Mouse (Mus musculus) forebrain, embryonic 15.5 days (tissue): ENCODE data around the gene Sparcl1. TPM values are rescaled to one million over a fixed set of nuclear protein-coding genes. Genes with fewer than 3 reads are reported as not detected.

Experiments used
- ATAC-seq: fragments of 200-750 bp; cut with Nextera tagmentation; replicated peaks from 2 replicates; pipeline ENCODE4 v1.8.0; 2017; ENCODE audit warnings: mild to moderate bottlenecking, moderate TSS enrichment, moderate library complexity
- H3K27ac ChIP-seq: fragments of 300-500 bp; sonication (generic); replicated peaks from 2 replicates; pipeline ENCODE4 v1.5.1; 2015; ENCODE audit warnings: mild to moderate bottlenecking, inconsistent platforms
- H3K27me3 ChIP-seq: fragments of 300-500 bp; sonication (generic); 2 replicates; pipeline ENCODE4 v1.6.1; 2015; ENCODE audit warnings: inconsistent platforms
- H3K36me3 ChIP-seq: fragments of 300-500 bp; sonication (generic); 2 replicates; pipeline ENCODE4 v1.6.1; 2015; ENCODE audit warnings: mild to moderate bottlenecking, inconsistent platforms
- H3K4me1 ChIP-seq: fragments of 300-500 bp; sonication (generic); 2 replicates; pipeline ENCODE4 v1.6.1; 2015; ENCODE audit warnings: inconsistent platforms
- H3K4me2 ChIP-seq: fragments of 300-500 bp; sonication (generic); replicated peaks from 2 replicates; pipeline ENCODE4 v1.6.1; 2015; ENCODE audit warnings: mild to moderate bottlenecking, inconsistent platforms
- H3K4me3 ChIP-seq: fragments of 300-500 bp; sonication (generic); 2 replicates; pipeline ENCODE4 v1.5.1; 2015; ENCODE audit warnings: mild to moderate bottlenecking, inconsistent platforms
- H3K9ac ChIP-seq: fragments of 300-500 bp; sonication (generic); replicated peaks from 2 replicates; pipeline ENCODE4 v1.6.1; 2015; ENCODE audit warnings: mild to moderate bottlenecking, inconsistent platforms
- H3K9me3 ChIP-seq: fragments of 300-500 bp; sonication (generic); 2 replicates; pipeline ENCODE4 v1.6.1; 2016; ENCODE audit warnings: inconsistent platforms
- WGBS: fragments of 180-500 bp; shearing (Covaris S2); methylation state at CpG from one replicate; pipeline ENCODE4 v1.1.7; 2015; ENCODE audit warnings: mixed read lengths; 5-methylcytosine and 5-hydroxymethylcytosine counted together
- polyA plus RNA-seq: library from polyadenylated mRNA; unstranded; fragments of >200 nt; fragmentation: Nextera tagmentation; extraction: Ambion mirVana; gene quantifications from 2 replicates; pipeline ENCODE4 v1.2.1, GENCODE M21; 2015

The Sparcl1 gene
- polyA plus RNA-seq, 1 experiment from 2014 or later, result 92.8 TPM

GRCm38 (mm10) chr5:104076361-104076760, 37.2 kb downstream of the Sparcl1 start:
- Histone ChIP-seq H3K4me2 (no peak overlapping the region), H3K36me3 (no peaks in the 10 kb centered on the region), H3K4me1 (0 out of 2 replicates have a peak, but pooled peaks cover 1% of the 10 kb centered on the region), H3K4me3 (no peak overlapping the region), H3K9ac (no peak overlapping the region), H3K27me3 (no peaks in the 10 kb centered on the region), H3K9me3 (no peaks in the 10 kb centered on the region), H3K27ac (no peak overlapping the region)
- 31% methylated on average over 10 of the region's 10 CpGs for WGBS
- ATAC-seq, result no peak

DNA sequence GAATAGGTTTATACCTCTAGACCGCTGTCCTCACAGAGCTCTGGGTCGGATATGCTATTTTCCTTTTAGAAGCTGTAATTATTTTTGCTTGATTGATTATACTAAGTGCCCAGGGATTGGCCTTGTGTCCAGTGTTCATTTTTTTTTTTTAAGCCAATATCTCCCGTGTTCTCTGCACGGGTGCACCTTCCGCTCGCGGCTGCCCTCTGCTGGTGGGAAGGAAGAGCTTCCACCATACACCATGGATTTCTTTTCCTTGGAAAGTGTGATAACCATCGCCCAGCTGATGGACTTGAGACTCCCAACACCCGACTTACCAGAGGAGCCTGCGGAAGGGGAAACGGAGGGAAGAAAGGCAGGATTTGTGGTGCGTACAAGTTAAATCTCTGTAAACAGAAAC, 39.1 kb downstream of the Sparcl1 start:
- ATAC-seq, result no peak
- Histone ChIP-seq H3K4me3 (no peak overlapping the region), H3K27ac (no peak overlapping the region), H3K9ac (no peak overlapping the region), H3K36me3 (no peaks in the 10 kb centered on the region), H3K27me3 (no peaks in the 10 kb centered on the region), H3K9me3 (no peaks in the 10 kb centered on the region), H3K4me2 (no peak overlapping the region), H3K4me1 (0 out of 2 replicates have a peak, but pooled peaks cover 4% of the 10 kb centered on the region)
- WGBS, result 35% methylated on average over 12 of the region's 12 CpGs

DNA sequence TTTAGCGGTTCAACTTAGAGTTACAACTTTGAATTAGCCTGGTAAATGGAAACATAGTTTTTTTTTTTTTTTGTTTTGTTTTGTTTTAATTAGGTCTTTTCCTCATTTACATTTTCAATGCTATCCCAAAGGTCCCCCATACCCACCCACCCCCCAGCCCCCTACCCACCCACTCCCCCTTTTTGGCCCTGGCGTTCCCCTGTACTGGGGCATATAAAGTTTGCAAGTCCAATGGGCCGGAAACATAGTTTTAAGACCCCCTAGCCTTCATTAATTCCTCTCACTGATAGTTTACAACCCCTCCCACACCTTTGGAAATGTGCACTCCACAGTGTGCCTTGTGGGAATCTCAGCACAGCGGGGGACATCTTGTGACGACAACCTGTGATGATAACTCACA, 39.9 kb downstream of the Sparcl1 start:
- Histone ChIP-seq H3K27ac (no peak overlapping the region), H3K4me2 (no peak overlapping the region), H3K27me3 (no peaks in the 10 kb centered on the region), H3K4me1 (0 out of 2 replicates have a peak, but pooled peaks cover 4% of the 10 kb centered on the region), H3K36me3 (no peaks in the 10 kb centered on the region), H3K4me3 (no peak overlapping the region), H3K9ac (no peak overlapping the region), H3K9me3 (no peaks in the 10 kb centered on the region)
- ATAC-seq, result peak; percentile 88
- WGBS, result 72% methylated on average over 5 of the region's 5 CpGs

- Histone ChIP-seq H3K27ac (peak overlapping the region; percentile 54), H3K4me3 (no peak overlapping the region), H3K27me3 (no peaks in the 10 kb centered on the region), H3K9ac (no peak overlapping the region), H3K36me3 (no peaks in the 10 kb centered on the region), H3K4me2 (no peak overlapping the region), H3K4me1 (0 out of 2 replicates have a peak, but pooled peaks cover 4% of the 10 kb centered on the region), H3K9me3 (no peaks in the 10 kb centered on the region)
- WGBS, result 8% methylated on average over 6 of the region's 8 CpGs
- peak; percentile 91 for ATAC-seq
These were observed 41.2 kb downstream of the Sparcl1 start for GRCm38 (mm10) chr5:104072272-104072886.

DNA sequence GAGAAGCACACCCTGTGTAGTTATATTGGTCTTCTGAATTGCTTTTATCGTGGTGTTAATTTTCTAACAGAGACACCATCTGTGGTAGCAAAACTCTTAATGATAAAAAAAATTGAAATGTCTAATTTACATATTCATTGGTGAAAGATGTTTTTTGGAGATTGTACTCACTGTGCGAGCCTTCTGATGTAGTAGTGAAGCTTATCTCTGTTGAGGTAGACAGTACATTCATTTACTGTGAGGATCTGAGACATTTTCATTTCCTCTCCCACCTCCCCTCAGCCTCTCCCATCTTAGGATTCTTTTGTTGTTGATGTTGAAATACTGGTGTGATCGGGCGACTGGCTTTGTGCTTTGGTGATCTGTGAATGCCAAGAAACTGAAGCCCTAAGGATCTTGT, 42.5 kb downstream of the Sparcl1 start:
- 0 out of 2 replicates have a peak, but pooled peaks cover 4% of the 10 kb centered on the region for H3K4me1 ChIP-seq
- 67% methylated on average over 4 of the region's 4 CpGs for WGBS
- peak overlapping the region; percentile 27; the same call in 1 of the 2 replicates for H3K27ac ChIP-seq
- H3K9me3 ChIP-seq, result no peaks in the 10 kb centered on the region
- H3K9ac ChIP-seq, result no peak overlapping the region
- no peak overlapping the region for H3K4me2 ChIP-seq
- no peaks in the 10 kb centered on the region for H3K36me3 ChIP-seq
- no peak for ATAC-seq
- H3K4me3 ChIP-seq, result no peak overlapping the region
- H3K27me3 ChIP-seq, result no peaks in the 10 kb centered on the region

- no peak overlapping the region for H3K4me3 ChIP-seq
These were observed 44.8 kb downstream of the Sparcl1 start for GRCm38 (mm10) chr5:104068751-104069150.

GRCm38 (mm10) chr5:104062773-104063551, 50.6 kb downstream of the Sparcl1 start:
- no peak overlapping the region for H3K4me3 ChIP-seq
- 86% methylated on average over 11 of the region's 11 CpGs for WGBS
- peaks cover 23% of the 10 kb centered on the region for H3K36me3 ChIP-seq

More at GRCm38 (mm10) chr5:104068751-104069150, 44.8 kb downstream of the Sparcl1 start:
- 0 out of 2 replicates have a peak, but pooled peaks cover 4% of the 10 kb centered on the region for H3K4me1 ChIP-seq
- H3K27ac ChIP-seq, result no peak overlapping the region
- no peaks in the 10 kb centered on the region for H3K27me3 ChIP-seq
- 89% methylated on average over 7 of the region's 7 CpGs for WGBS
- no peak overlapping the region for H3K4me2 ChIP-seq
- no peak overlapping the region for H3K9ac ChIP-seq
- H3K36me3 ChIP-seq, result peaks cover 6% of the 10 kb centered on the region
- no peaks in the 10 kb centered on the region for H3K9me3 ChIP-seq
- no peak for ATAC-seq

GRCm38 (mm10) chr5:104061936-104062772, 51.4 kb downstream of the Sparcl1 start:
- H3K27ac ChIP-seq, result no peak overlapping the region
- 76% methylated on average over 13 of the region's 13 CpGs for WGBS
- H3K4me1 ChIP-seq, result no peaks in the 10 kb centered on the region
- no peak overlapping the region for H3K4me3 ChIP-seq
- no peak for ATAC-seq
- H3K9me3 ChIP-seq, result no peaks in the 10 kb centered on the region
- H3K36me3 ChIP-seq, result peaks cover 23% of the 10 kb centered on the region
- no peak overlapping the region for H3K4me2 ChIP-seq
- no peak overlapping the region for H3K9ac ChIP-seq
- H3K27me3 ChIP-seq, result no peaks in the 10 kb centered on the region

More at GRCm38 (mm10) chr5:104062773-104063551, 50.6 kb downstream of the Sparcl1 start:
- H3K9me3 ChIP-seq, result no peaks in the 10 kb centered on the region
- no peak overlapping the region for H3K9ac ChIP-seq
- no peaks in the 10 kb centered on the region for H3K27me3 ChIP-seq
- no peaks in the 10 kb centered on the region for H3K4me1 ChIP-seq
- no peak overlapping the region for H3K4me2 ChIP-seq
- ATAC-seq, result no peak
- H3K27ac ChIP-seq, result no peak overlapping the region

DNA sequence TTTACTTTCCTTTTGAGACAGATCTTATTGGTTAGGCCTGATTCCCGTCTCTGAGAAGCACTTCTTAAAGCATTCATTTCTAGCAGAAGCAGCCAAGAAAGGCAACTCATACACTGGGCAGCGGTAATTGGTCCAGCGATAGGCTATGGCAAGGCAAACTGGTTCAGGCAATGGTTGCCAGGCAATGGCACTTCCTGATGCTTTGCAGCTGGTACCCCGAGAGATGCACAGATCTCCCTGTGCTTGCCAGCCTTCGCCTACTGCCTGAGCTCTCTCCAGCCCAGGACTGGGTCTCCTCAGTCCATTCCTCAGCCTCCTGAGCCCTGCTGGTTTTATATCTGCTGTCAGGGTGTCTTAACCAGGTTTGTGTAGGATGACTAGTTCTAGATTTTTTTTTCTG, 53.1 kb downstream of the Sparcl1 start:
- no peak overlapping the region for H3K27ac ChIP-seq
- no peak overlapping the region for H3K9ac ChIP-seq
- peaks cover 23% of the 10 kb centered on the region for H3K36me3 ChIP-seq
- H3K4me2 ChIP-seq, result no peak overlapping the region
- no peaks in the 10 kb centered on the region for H3K27me3 ChIP-seq
- no peaks in the 10 kb centered on the region for H3K4me1 ChIP-seq
- H3K4me3 ChIP-seq, result no peak overlapping the region
- ATAC-seq, result no peak
- WGBS, result 73% methylated on average over 5 of the region's 5 CpGs
- H3K9me3 ChIP-seq, result no peaks in the 10 kb centered on the region

DNA sequence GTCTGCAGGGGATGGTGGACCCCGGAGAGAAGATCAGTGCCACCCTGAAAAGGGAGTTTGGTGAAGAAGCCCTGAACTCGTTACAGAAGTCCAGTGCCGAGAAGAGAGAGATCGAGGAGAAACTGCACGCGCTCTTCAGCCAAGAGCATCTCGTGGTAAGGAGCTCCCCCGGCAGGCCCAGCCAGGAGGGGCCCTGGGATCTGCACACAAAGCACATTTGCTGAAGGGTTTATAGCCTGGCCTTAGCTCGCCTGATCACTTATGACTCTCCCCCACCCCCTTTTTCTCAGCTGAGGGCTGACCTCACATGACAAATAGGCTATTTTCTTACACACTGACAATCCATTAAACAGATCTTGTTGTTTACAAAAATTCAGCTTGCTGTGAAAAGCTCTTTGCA, 53.9 kb downstream of the Sparcl1 start:
- Histone ChIP-seq H3K4me2 (no peak overlapping the region), H3K9ac (no peak overlapping the region), H3K4me3 (no peak overlapping the region), H3K4me1 (no peaks in the 10 kb centered on the region), H3K36me3 (peaks cover 18% of the 10 kb centered on the region), H3K27ac (no peak overlapping the region), H3K9me3 (no peaks in the 10 kb centered on the region), H3K27me3 (no peaks in the 10 kb centered on the region)
- no peak for ATAC-seq
- 76% methylated on average over 9 of the region's 9 CpGs for WGBS

- Histone ChIP-seq H3K9ac (no peak overlapping the region), H3K4me3 (no peak overlapping the region), H3K4me1 (no peaks in the 10 kb centered on the region), H3K27ac (no peak overlapping the region), H3K36me3 (peaks cover 16% of the 10 kb centered on the region), H3K9me3 (no peaks in the 10 kb centered on the region), H3K27me3 (no peaks in the 10 kb centered on the region), H3K4me2 (no peak overlapping the region)
- WGBS, result 68% methylated on average over 15 of the region's 15 CpGs
- ATAC-seq, result no peak
These were observed 55.5 kb downstream of the Sparcl1 start for GRCm38 (mm10) chr5:104058021-104058420.

DNA sequence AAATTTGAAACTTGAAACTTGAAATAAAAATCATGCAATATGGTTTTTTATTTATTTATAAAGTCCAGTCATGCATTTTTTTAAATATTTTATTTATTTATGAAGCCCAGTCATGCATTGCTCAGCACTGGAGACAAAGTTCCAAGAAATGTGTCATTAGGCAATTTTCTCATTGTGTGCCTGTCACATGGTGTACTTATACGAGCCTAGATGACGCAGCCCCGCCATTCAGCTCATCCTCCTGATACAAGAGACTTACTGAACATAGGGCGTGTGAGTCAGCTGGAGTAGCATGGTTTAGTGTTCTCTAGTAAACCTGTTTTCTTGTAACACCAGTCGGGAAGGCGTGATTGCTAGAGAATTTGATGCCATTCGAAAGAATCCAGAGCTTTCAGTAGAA, 57.2 kb downstream of the Sparcl1 start:
- Histone ChIP-seq H3K4me3 (no peak overlapping the region), H3K27me3 (no peaks in the 10 kb centered on the region), H3K4me1 (no peaks in the 10 kb centered on the region), H3K4me2 (no peak overlapping the region), H3K9me3 (no peaks in the 10 kb centered on the region), H3K9ac (no peak overlapping the region), H3K36me3 (peaks cover 19% of the 10 kb centered on the region), H3K27ac (no peak overlapping the region)
- ATAC-seq, result no peak
- WGBS, result 85% methylated on average over 7 of the region's 7 CpGs
